Mouse (Mus musculus) embryonic stem cell, embryonic (primary cell): Measurements from ENCODE around the gene Ccni.

Source experiments
- CTCF ChIA-PET, 4 experiments: fragments of 300-600 bp in 2 of 4; fragments of 350-600 bp in 2 of 4; sonication (Branson Sonifier 250); formaldehyde crosslinking; loops; one replicate each; lab custom pipeline; 2022; ENCODE audit warnings: inconsistent platforms in 2 of 4; lab: Charles Lee
- POLR2A ChIA-PET, 4 experiments: fragments of 300-600 bp in 2 of 4; fragments of 350-600 bp in 2 of 4; sonication (Branson Sonifier 250); formaldehyde crosslinking; loops; one replicate each; lab custom pipeline; 2022; ENCODE audit warnings: antibody characterized with exemption in 4 of 4, inconsistent platforms in 1 of 4; lab: Charles Lee

The Ccni gene

GRCm38 (mm10) chr5:93207555-93207954 is 1.3 kb upstream of the Ccni start:
- ChIA-PET POLR2A (interaction anchor here in 2 of 4 experiments (0.8 to 1.5 kb wide), 6 partner anchors 22 to 188 kb away, joined by 3 to 6 read pairs (median 4); no protein-coding TSS in a partner anchor), CTCF (interaction anchor here in 1 of 4 experiments (1.0 kb wide), 1 partner anchor 121 kb away, joined by 3 read pairs; no protein-coding TSS in a partner anchor)

GRCm38 (mm10) chr5:93207006-93207348 is 682 bp upstream of the Ccni start:
- ChIA-PET POLR2A (interaction anchor here in 2 of 4 experiments (0.6 to 1.5 kb wide), 8 partner anchors 12 to 187 kb away, joined by 3 to 6 read pairs (median 4); no protein-coding TSS in a partner anchor), CTCF (interaction anchor here in 1 of 4 experiments (1.0 kb wide), 1 partner anchor 121 kb away, joined by 3 read pairs; no protein-coding TSS in a partner anchor)

DNA sequence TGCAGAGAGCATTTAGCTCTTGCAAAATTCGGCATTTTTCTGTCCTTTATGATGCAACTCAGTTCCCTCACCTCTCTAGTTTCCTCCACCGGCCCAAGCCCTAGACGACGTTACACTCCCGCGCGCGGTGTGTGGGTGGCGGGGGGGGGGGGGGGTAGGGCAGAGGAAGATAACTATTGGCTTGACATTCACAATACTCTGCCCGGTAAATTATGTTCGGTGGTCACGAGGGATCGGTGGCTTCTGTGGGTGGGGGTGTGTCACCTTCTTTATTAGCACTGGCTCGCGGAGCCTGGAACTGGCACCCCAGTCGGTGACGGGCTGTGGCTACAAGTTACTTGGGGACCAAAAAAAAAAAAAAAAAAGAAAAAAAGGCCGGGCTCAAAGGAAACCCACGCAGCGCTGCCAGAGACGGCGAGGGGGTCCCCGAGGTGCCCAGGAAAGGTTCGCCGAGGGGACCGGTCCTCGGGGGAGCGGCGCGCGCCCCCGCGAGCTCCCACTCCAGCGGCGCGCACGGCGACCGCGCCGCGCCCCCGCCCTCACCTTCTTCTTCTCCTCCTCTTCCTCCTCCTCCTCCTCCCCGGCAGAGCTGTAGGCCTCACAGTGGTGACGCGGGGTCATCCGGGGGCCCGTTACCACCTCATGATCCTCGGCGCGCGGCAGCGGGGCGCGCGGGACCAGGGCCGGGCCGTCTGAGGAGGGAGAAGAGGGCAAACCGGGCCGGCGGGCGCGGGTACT is 755 bp downstream of the Ccni start:
- POLR2A ChIA-PET: interaction anchor here in 3 of 4 experiments (0.7 to 3.1 kb wide), 18 partner anchors 8 to 450 kb away, joined by 3 to 27 read pairs (median 3); partner anchors contain the start of gene Ccng2 (in 3 of the 3)
- CTCF ChIA-PET: no interaction called here

GRCm38 (mm10) chr5:93201181-93201580 is 5.1 kb downstream of the Ccni start:
- ChIA-PET CTCF (no interaction called here), POLR2A (interaction anchor here in 2 of 4 experiments (1.0 to 1.6 kb wide), 3 partner anchors 21 to 108 kb away, joined by 3 to 4 read pairs (median 4); partner anchors contain the start of genes Ccng2 (in 1 of the 2) and Sept11 (in 1 of the 2))

DNA sequence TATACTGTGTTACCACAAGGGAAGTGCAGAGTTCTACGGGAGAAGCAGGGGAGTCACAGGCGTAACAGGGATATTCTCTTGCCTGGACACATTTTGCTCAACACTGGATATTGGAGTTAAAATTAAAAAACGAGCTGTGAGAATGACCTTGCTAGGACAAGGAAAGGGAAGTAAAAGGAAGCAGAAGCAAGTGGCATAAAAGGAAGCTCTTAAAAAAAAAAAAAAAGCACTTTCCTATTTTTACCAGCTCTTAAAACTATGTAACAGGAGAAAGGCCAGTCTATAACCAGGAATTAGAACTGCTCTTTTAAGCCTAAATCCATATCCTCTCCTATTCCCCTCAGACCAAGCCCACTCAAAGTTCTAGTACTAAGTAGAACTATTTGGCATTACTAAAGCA is 8.1 kb downstream of the Ccni start:
- POLR2A ChIA-PET: interaction anchor here in 1 of 4 experiments (0.6 to 1.8 kb wide), 5 partner anchors 7 to 193 kb away, joined by 3 to 6 read pairs (median 3); no protein-coding TSS in a partner anchor
- CTCF ChIA-PET: interaction anchor here in 1 of 4 experiments (0.6 kb wide), 1 partner anchor 125 kb away, joined by 4 read pairs; no protein-coding TSS in a partner anchor

- ChIA-PET POLR2A (interaction anchor here in 2 of 4 experiments (0.8 to 4.5 kb wide), 6 partner anchors 9 to 77 kb away, joined by 3 to 16 read pairs (median 5); partner anchors contain the start of gene Ccng2 (in 1 of the 2)), CTCF (interaction anchor here in 1 of 4 experiments (0.5 kb wide), 1 partner anchor 485 kb away, joined by 4 read pairs; no protein-coding TSS in a partner anchor)
Observed at GRCm38 (mm10) chr5:93190428-93190827, 15.9 kb downstream of the Ccni start.

GRCm38 (mm10) chr5:93189607-93190006 is 16.7 kb downstream of the Ccni start:
- CTCF ChIA-PET: interaction anchor here in 2 of 4 experiments (0.5 to 0.7 kb wide), 2 partner anchors 27 to 205 kb away, joined by 3 read pairs; no protein-coding TSS in a partner anchor
- POLR2A ChIA-PET: interaction anchor here in 1 of 4 experiments (0.7 to 4.5 kb wide), 5 partner anchors 10 to 93 kb away, joined by 4 to 16 read pairs (median 5); no protein-coding TSS in a partner anchor

GRCm38 (mm10) chr5:93184548-93184947 is 21.7 kb downstream of the Ccni start:
- CTCF ChIA-PET: interaction anchor here in 1 of 4 experiments (0.6 kb wide), 1 partner anchor 9 kb away, joined by 9 read pairs; no protein-coding TSS in a partner anchor
- POLR2A ChIA-PET: no interaction called here

- ChIA-PET POLR2A (interaction anchor here in 2 of 4 experiments (1.0 to 1.8 kb wide), 4 partner anchors 16 to 91 kb away, joined by 3 to 5 read pairs (median 4); no protein-coding TSS in a partner anchor), CTCF (interaction anchor here in 1 of 4 experiments (0.5 kb wide), 1 partner anchor 171 kb away, joined by 3 read pairs; no protein-coding TSS in a partner anchor)
Observed at GRCm38 (mm10) chr5:93183311-93183710, 23.0 kb downstream of the Ccni start.

- ChIA-PET CTCF (interaction anchor here in 1 of 4 experiments (1.0 kb wide), 1 partner anchor 143 kb away, joined by 4 read pairs; no protein-coding TSS in a partner anchor), POLR2A (interaction anchor here (0.6 to 3.2 kb wide), 10 partner anchors 10 to 162 kb away, joined by 3 to 20 read pairs (median 4); partner anchors contain the start of gene Ccng2 (in 1 of the 4))
Observed at GRCm38 (mm10) chr5:93180252-93180651, 26.0 kb downstream of the Ccni start.

DNA sequence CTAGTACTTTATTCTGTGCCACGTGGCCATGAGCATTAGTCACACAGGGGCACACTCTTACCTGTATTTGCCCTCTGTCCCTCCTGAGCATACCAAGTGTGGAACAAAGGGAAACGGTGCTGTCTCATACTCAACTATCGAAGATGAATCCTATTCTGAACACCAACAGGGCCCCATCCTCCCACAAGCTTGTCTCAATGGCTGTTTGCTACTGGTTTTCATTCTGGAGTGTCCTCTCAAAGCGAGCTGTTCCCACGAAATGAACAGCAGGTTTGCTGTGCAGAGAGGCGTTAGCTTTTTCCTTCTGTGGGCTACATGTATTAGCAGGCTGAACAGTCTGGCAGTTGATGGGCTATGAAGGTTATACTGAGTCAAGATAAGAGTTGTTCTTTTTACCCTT is 27.7 kb downstream of the Ccni start:
- POLR2A ChIA-PET: interaction anchor here in 3 of 4 experiments (0.6 to 2.1 kb wide), 10 partner anchors 8 to 173 kb away, joined by 3 to 9 read pairs (median 4); no protein-coding TSS in a partner anchor

DNA sequence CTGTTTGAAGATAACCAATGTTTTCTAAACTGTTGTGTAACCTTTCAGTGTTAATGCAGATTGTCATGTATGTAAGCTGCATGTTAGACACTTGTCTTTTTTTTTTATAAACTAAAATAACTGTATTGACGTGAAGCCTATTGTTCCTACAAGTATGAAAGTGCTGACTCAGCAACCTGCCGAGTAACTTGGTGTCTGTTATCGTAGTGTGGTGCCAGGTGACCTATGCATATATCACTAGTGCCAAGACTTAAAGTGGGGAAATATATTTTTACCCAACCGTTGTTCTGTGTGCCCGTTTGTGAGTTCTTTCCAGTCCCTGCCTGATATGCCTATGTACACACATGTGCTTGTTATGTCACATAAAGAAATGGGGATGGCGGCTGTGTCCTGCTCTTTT is 31.6 kb downstream of the Ccni start:
- ChIA-PET CTCF (interaction anchor here in 2 of 4 experiments (0.7 to 1.0 kb wide), 2 partner anchors 123 to 214 kb away, joined by 3 read pairs; no protein-coding TSS in a partner anchor), POLR2A (interaction anchor here in 2 of 4 experiments (0.8 to 1.5 kb wide), 3 partner anchors 13 to 93 kb away, joined by 3 to 5 read pairs (median 4); partner anchors contain the start of genes Ccng2 (in 1 of the 2) and Sept11 (in 1 of the 2))

More for the DNA sequence above, 27.7 kb downstream of the Ccni start:
- CTCF ChIA-PET: interaction anchor here in 1 of 4 experiments (1.7 kb wide), 1 partner anchor 11 kb away, joined by 4 read pairs; no protein-coding TSS in a partner anchor

DNA sequence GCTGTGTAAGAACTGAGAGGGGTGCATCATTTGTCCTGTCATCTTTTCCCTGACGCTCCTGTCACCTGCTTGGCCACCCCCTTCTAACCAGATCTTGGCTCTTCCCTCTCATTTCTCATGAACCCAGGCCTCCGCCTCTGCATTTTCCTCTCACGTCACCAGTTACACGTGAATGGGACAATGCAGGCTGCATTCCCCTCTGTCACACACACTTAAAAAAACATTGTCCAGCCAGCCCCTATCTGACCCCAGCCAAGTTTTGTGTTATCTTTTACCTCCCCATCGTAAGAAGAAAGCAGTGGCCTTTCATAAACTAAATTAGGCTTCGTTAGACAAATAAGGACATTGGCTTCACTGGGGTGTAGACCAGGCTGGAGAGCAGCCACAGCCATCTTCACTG is 33.8 kb downstream of the Ccni start:
- ChIA-PET POLR2A (interaction anchor here in 2 of 4 experiments (0.6 to 0.9 kb wide), 2 partner anchors 17 to 33 kb away, joined by 3 to 4 read pairs; no protein-coding TSS in a partner anchor), CTCF (interaction anchor here in 1 of 4 experiments (0.7 kb wide), 1 partner anchor 202 kb away, joined by 3 read pairs; no protein-coding TSS in a partner anchor)

DNA sequence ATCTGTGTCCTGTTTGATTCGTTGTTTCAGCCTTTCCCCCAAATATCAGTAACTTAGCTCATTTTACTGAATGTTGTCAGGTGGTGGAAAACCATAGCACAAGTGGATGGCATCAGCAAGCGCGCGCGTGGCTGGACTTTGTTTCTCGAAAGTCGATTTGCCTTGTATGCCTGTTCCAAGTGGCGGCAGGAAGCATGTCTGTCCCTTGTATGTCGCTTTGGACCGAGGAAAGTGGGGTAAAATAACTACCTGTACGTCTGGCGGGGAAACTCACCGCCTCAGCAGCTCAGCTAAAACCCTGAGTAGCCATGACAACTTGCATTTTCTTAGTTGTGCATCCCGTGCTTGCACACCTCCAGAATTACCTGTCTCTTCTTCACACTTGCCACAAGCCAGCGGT is 34.9 kb downstream of the Ccni start:
- ChIA-PET POLR2A (interaction anchor here in 2 of 4 experiments (0.8 to 4.9 kb wide), 5 partner anchors 9 to 79 kb away, joined by 3 to 20 read pairs (median 3); no protein-coding TSS in a partner anchor), CTCF (interaction anchor here in 2 of 4 experiments (0.7 to 1.0 kb wide), 2 partner anchors 9 to 15 kb away, joined by 3 read pairs; no protein-coding TSS in a partner anchor)

DNA sequence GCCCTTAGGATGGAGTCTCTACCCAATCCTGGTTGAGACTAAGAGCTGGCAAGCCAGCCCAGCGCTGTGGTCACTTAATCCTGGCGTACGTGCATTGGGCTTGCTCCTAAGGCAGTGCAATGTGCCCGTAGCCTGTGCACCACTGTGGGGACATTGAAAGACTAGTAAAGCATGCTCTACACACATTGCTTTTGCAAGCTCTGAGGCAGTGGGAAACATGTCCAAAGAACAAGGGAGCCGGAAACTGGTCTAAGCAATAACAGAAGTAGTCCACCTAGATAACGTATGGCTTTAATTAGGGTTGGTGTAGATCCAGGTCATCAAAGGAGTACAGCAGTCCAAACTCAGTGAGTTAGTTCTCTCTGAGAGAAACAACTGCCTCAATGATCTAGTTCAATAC is 37.6 kb downstream of the Ccni start:
- ChIA-PET POLR2A (interaction anchor here in 3 of 4 experiments (0.7 to 4.9 kb wide), 12 partner anchors 9 to 181 kb away, joined by 3 to 20 read pairs (median 3); partner anchors contain the start of genes 2010109A12Rik (in 1 of the 3) and Ccni (in 1 of the 3)), CTCF (interaction anchor here in 2 of 4 experiments (0.6 to 1.6 kb wide), 4 partner anchors 9 to 75 kb away, joined by 3 to 4 read pairs (median 3); partner anchors contain the start of gene Sept11 (in 1 of the 2))

DNA sequence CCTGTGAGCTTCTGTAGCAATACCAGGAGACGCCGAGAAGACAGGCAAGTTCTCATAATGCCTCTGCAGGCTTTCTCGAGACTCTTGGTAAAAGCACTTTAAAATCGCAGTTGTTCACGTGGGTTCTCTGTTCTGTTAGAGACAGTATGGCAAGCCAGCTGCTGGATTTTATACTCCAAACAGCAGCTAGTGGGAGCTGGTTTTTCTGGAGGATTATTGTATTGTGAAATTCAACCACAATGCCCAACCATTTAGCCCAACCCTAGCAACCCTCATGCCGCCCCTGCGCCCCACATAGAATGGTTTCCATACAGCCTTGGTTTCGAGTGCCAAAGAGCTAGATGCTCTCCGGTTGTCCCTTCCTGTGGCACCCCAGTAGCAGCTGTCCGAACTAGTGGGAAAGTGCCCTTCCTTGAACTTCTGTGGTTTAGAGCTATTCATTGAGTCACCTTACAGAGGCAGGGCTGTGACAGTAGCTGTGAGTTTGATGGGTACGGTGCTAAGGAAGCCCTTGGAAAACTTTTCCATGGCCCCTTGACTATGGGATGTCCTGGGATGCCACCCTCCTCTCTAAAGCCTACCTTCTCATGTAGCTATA is 38.3 kb downstream of the Ccni start:
- ChIA-PET POLR2A (interaction anchor here (0.7 to 4.9 kb wide), 16 partner anchors 10 to 181 kb away, joined by 3 to 20 read pairs (median 4); partner anchors contain the start of genes 2010109A12Rik (in 1 of the 4), Ccni (in 1 of the 4) and Sept11 (in 1 of the 4)), CTCF (interaction anchor here in 2 of 4 experiments (0.9 to 1.6 kb wide), 6 partner anchors 10 to 440 kb away, joined by 3 to 4 read pairs (median 4); partner anchors contain the start of gene Sept11 (in 1 of the 2))

- POLR2A ChIA-PET: interaction anchor here in 1 of 4 experiments (1.3 kb wide), 1 partner anchor 177 kb away, joined by 4 read pairs; no protein-coding TSS in a partner anchor
- CTCF ChIA-PET: interaction anchor here in 2 of 4 experiments (0.6 to 1.1 kb wide), 2 partner anchors 8 to 120 kb away, joined by 3 to 4 read pairs; no protein-coding TSS in a partner anchor
Observed at GRCm38 (mm10) chr5:93163541-93163940, 42.8 kb downstream of the Ccni start.
